Mouse (Mus musculus) forebrain, embryonic 15.5 days (tissue): ENCODE measurements around the gene Ift81. TPM values are rescaled to one million over a fixed set of nuclear protein-coding genes. Genes with fewer than 3 reads are reported as not detected.

ENCODE experiments used
- ATAC-seq: fragments of 200-750 bp; cut with Nextera tagmentation; replicated peaks from 2 replicates; pipeline ENCODE4 v1.8.0; 2017; ENCODE audit warnings: mild to moderate bottlenecking, moderate TSS enrichment, moderate library complexity
- H3K27ac ChIP-seq: fragments of 300-500 bp; sonication (generic); replicated peaks from 2 replicates; pipeline ENCODE4 v1.5.1; 2015; ENCODE audit warnings: mild to moderate bottlenecking, inconsistent platforms
- H3K27me3 ChIP-seq: fragments of 300-500 bp; sonication (generic); 2 replicates; pipeline ENCODE4 v1.6.1; 2015; ENCODE audit warnings: inconsistent platforms
- H3K36me3 ChIP-seq: fragments of 300-500 bp; sonication (generic); 2 replicates; pipeline ENCODE4 v1.6.1; 2015; ENCODE audit warnings: mild to moderate bottlenecking, inconsistent platforms
- H3K4me1 ChIP-seq: fragments of 300-500 bp; sonication (generic); 2 replicates; pipeline ENCODE4 v1.6.1; 2015; ENCODE audit warnings: inconsistent platforms
- H3K4me2 ChIP-seq: fragments of 300-500 bp; sonication (generic); replicated peaks from 2 replicates; pipeline ENCODE4 v1.6.1; 2015; ENCODE audit warnings: mild to moderate bottlenecking, inconsistent platforms
- H3K4me3 ChIP-seq: fragments of 300-500 bp; sonication (generic); 2 replicates; pipeline ENCODE4 v1.5.1; 2015; ENCODE audit warnings: mild to moderate bottlenecking, inconsistent platforms
- H3K9ac ChIP-seq: fragments of 300-500 bp; sonication (generic); replicated peaks from 2 replicates; pipeline ENCODE4 v1.6.1; 2015; ENCODE audit warnings: mild to moderate bottlenecking, inconsistent platforms
- H3K9me3 ChIP-seq: fragments of 300-500 bp; sonication (generic); 2 replicates; pipeline ENCODE4 v1.6.1; 2016; ENCODE audit warnings: inconsistent platforms
- WGBS: fragments of 180-500 bp; shearing (Covaris S2); methylation state at CpG from one replicate; pipeline ENCODE4 v1.1.7; 2015; ENCODE audit warnings: mixed read lengths; 5-methylcytosine and 5-hydroxymethylcytosine counted together
- polyA plus RNA-seq: library from polyadenylated mRNA; unstranded; fragments of >200 nt; fragmentation: Nextera tagmentation; extraction: Ambion mirVana; gene quantifications from 2 replicates; pipeline ENCODE4 v1.2.1, GENCODE M21; 2015

The Ift81 gene
- polyA plus RNA-seq, 1 experiment from 2014 or later = 67.0 TPM

GRCm38 (mm10) chr5:122509608-122510007 is 104.7 kb downstream of the Ift81 start:
- 83% methylated on average over 7 of the region's 7 CpGs for WGBS
- Histone ChIP-seq H3K27me3 (no peaks in the 10 kb centered on the region), H3K36me3 (no peaks in the 10 kb centered on the region), H3K9ac (no peak overlapping the region), H3K4me2 (no peak overlapping the region), H3K9me3 (no peaks in the 10 kb centered on the region), H3K27ac (no peak overlapping the region), H3K4me3 (no peak overlapping the region), H3K4me1 (peaks cover 14% of the 10 kb centered on the region)
- ATAC-seq = no peak

GRCm38 (mm10) chr5:122508861-122509306 is 105.4 kb downstream of the Ift81 start:
- H3K9me3 ChIP-seq = no peaks in the 10 kb centered on the region
- H3K4me3 ChIP-seq = no peak overlapping the region
- no peak for ATAC-seq
- no peak overlapping the region for H3K27ac ChIP-seq
- no peaks in the 10 kb centered on the region for H3K27me3 ChIP-seq
- no peaks in the 10 kb centered on the region for H3K36me3 ChIP-seq
- H3K9ac ChIP-seq = no peak overlapping the region
- H3K4me2 ChIP-seq = no peak overlapping the region
- 74% methylated on average over 11 of the region's 11 CpGs for WGBS
- H3K4me1 ChIP-seq = peaks cover 9% of the 10 kb centered on the region

GRCm38 (mm10) chr5:122507396-122507795 is 106.9 kb downstream of the Ift81 start:
- no peak overlapping the region for H3K4me3 ChIP-seq
- no peak overlapping the region for H3K27ac ChIP-seq
- H3K27me3 ChIP-seq = no peaks in the 10 kb centered on the region
- no peaks in the 10 kb centered on the region for H3K9me3 ChIP-seq
- ATAC-seq = no peak
- H3K9ac ChIP-seq = no peak overlapping the region
- H3K4me1 ChIP-seq = peaks cover 16% of the 10 kb centered on the region
- H3K4me2 ChIP-seq = no peak overlapping the region
- H3K36me3 ChIP-seq = no peaks in the 10 kb centered on the region

- no peaks in the 10 kb centered on the region for H3K9me3 ChIP-seq
- ATAC-seq = no peak
- no peak overlapping the region for H3K4me3 ChIP-seq
- WGBS = 90% methylated on average over 3 of the region's 3 CpGs
- no peak overlapping the region for H3K9ac ChIP-seq
- H3K27ac ChIP-seq = no peak overlapping the region
- H3K36me3 ChIP-seq = no peaks in the 10 kb centered on the region
- no peak overlapping the region for H3K4me2 ChIP-seq
- peaks cover 16% of the 10 kb centered on the region for H3K4me1 ChIP-seq
- no peaks in the 10 kb centered on the region for H3K27me3 ChIP-seq
These were observed 107.9 kb downstream of the Ift81 start for GRCm38 (mm10) chr5:122506462-122506861.

- Histone ChIP-seq H3K27ac (no peak overlapping the region), H3K27me3 (no peaks in the 10 kb centered on the region), H3K4me2 (no peak overlapping the region), H3K9ac (no peak overlapping the region), H3K9me3 (no peaks in the 10 kb centered on the region), H3K4me3 (no peak overlapping the region), H3K36me3 (no peaks in the 10 kb centered on the region), H3K4me1 (peaks cover 13% of the 10 kb centered on the region)
- 82% methylated on average over 5 of the region's 5 CpGs for WGBS
- no peak for ATAC-seq
These were observed 108.8 kb downstream of the Ift81 start for GRCm38 (mm10) chr5:122505554-122505953.

- Histone ChIP-seq H3K9ac (no peak overlapping the region), H3K9me3 (no peaks in the 10 kb centered on the region), H3K27me3 (no peaks in the 10 kb centered on the region), H3K27ac (0 out of 2 replicates have a peak overlapping the region, but pooled peaks have one; percentile 46), H3K4me3 (peak overlapping the region; percentile 100; the same call in 1 of the 2 replicates), H3K4me2 (no peak overlapping the region), H3K36me3 (no peaks in the 10 kb centered on the region; the same call in 1 of the 2 replicates), H3K4me1 (peaks cover 28% of the 10 kb centered on the region)
- no peak for ATAC-seq
- 20% methylated on average over 4 of the region's 4 CpGs for WGBS
These were observed 110.6 kb downstream of the Ift81 start for GRCm38 (mm10) chr5:122503760-122504119.

- Histone ChIP-seq H3K4me2 (peak overlapping the region; percentile 66), H3K36me3 (no peaks in the 10 kb centered on the region; the same call in 1 of the 2 replicates), H3K27ac (peak overlapping the region; percentile 99), H3K9ac (peak overlapping the region; percentile 79), H3K4me3 (peak overlapping the region; percentile 100), H3K4me1 (peaks cover 32% of the 10 kb centered on the region), H3K9me3 (no peaks in the 10 kb centered on the region), H3K27me3 (no peaks in the 10 kb centered on the region)
- ATAC-seq = peak; percentile 7
- 17% methylated on average over 15 of the region's 15 CpGs for WGBS
These were observed 111.1 kb downstream of the Ift81 start for GRCm38 (mm10) chr5:122503015-122503759.

GRCm38 (mm10) chr5:122502077-122502941 is 112.0 kb downstream of the Ift81 start, which contains the start of gene Atp2a2:
Gene Atp2a2 (minus strand): TSS chr5:122502225.
- Histone ChIP-seq H3K27me3 (no peaks in the 10 kb centered on the region), H3K4me3 (peak within 1 kb of the TSS; percentile 100), H3K4me2 (peak within 1 kb of the TSS; percentile 66), H3K9ac (peak within 1 kb of the TSS; percentile 100), H3K4me1 (peaks cover 39% of the 10 kb centered on the region), H3K9me3 (no peaks in the 10 kb centered on the region), H3K36me3 (peaks cover 3% of the 10 kb centered on the region), H3K27ac (peak within 1 kb of the TSS; percentile 99)
- under 1% methylated on average over 60 of the region's 113 CpGs for WGBS
- ATAC-seq = peak; percentile 93

- peak; percentile 43; the same call in 1 of the 2 replicates for ATAC-seq
- Histone ChIP-seq H3K27ac (peak overlapping the region; percentile 99), H3K9me3 (no peaks in the 10 kb centered on the region), H3K27me3 (no peaks in the 10 kb centered on the region), H3K4me1 (peaks cover 46% of the 10 kb centered on the region), H3K36me3 (peaks cover 3% of the 10 kb centered on the region), H3K9ac (peak overlapping the region; percentile 100), H3K4me2 (peak overlapping the region; percentile 59), H3K4me3 (peak overlapping the region; percentile 100)
- under 1% methylated on average over 107 of the region's 113 CpGs for WGBS
These were observed 112.9 kb downstream of the Ift81 start for GRCm38 (mm10) chr5:122501101-122502076.

GRCm38 (mm10) chr5:122500563-122500962 is 113.8 kb downstream of the Ift81 start:
- Histone ChIP-seq H3K4me3 (peak overlapping the region; percentile 100), H3K27ac (peak overlapping the region; percentile 99; the same call in 1 of the 2 replicates), H3K27me3 (no peaks in the 10 kb centered on the region), H3K36me3 (peaks cover 11% of the 10 kb centered on the region), H3K9ac (peak overlapping the region; percentile 100), H3K4me2 (peak overlapping the region; percentile 59), H3K9me3 (no peaks in the 10 kb centered on the region), H3K4me1 (peaks cover 46% of the 10 kb centered on the region)
- WGBS = 36% methylated on average over 5 of the region's 5 CpGs
- ATAC-seq = no peak
